Mouse (Mus musculus): ENCODE data around the gene Gm14744.
"Not testable (repeated sequence)": the region's sequence is repeated elsewhere in the genome, so short reads cannot be mapped to it uniquely, and the experiment has no call there.

Gene Gm14744

GRCm38 (mm10) chrX:77864458-77864857 lies at the start of gene Gm14744:
TSS of gene Gm14744 (plus strand) at chrX:77864758.
- DNase-seq (ENCODE audit: low spot score), result not testable (repeated sequence)

GRCm38 (mm10) chrX:77853523-77853922 lies 11.0 kb upstream of the Gm14744 start, which contains the start of gene Pbsn:
TSS of gene Pbsn (minus strand) at chrX:77853623.
- DNase-seq (ENCODE audit: low spot score), result no peak

GRCm38 (mm10) chrX:77880033-77880432 lies 15.5 kb downstream of the Gm14744 start:
- not testable (repeated sequence) for DNase-seq (ENCODE audit: low spot score)

Measured in ovary, postnatal 10 days (tissue).